Mouse (Mus musculus): ENCODE measurements at regions not wholly inside any gene's neighbourhood (a gene's known extent, or its start where the extent isn't known, plus 50 kb on each side); places are given as distances from the start of the nearest gene placed in this dataset.

DNA sequence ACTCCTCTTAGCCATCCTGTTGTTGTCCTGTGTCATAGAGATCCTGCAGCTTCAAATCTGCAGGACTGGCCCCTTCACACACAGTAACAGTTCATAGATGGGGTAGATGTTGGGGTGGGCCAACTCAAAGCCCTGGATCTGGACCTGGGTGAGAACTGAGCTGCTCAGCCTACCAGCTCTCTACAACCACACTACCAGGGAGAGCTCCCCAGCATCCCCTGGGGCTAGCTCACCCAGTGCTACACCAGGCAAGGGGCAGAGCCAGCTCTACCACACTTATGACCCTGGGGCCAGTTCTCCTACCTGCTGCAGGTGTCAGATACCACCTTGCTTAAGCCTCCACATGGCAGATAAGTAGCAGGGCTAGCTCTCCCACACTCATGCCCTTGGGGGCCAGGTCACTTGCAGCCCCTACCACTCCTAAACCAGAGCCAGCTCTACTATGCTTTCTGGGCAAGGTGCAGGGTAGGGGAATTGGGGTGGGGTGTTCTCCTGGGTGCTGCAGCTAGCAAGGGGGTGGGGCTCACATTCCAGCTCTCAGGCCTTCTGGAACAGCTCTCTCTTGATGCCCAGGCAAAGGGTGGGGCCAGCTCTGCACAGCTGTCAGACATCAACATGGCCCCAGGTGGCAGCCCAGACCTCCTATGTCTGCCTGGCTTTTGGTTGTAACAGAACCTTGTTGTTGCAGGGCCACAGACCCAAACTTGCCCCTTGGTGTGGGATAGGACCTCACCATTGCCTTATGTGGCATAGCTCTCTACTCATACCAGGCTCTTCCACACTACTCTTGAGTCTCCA is 62.4 kb upstream of the Tab2 start:
- peak; percentile 6 for DNase-seq

DNA sequence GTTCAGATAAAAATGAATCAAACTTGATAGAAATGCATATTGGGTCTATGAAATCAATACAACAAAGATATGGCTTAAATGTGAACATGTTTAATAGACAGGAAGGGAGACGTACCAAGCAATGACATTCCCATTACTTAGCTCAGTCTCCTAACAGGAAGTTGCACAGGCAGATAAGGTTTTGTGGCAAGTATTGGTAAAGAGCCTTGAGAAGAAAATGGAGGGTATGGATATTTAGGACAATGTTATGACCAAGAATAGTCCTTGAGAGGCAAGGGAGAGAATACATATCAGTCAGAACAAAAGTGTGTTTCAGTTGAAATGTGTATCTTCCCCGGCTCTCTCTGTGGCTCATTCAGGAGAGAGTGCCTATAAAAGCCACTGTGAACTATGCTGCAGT is 60.7 kb upstream of the Tab2 start:
- no peak for DNase-seq

DNA sequence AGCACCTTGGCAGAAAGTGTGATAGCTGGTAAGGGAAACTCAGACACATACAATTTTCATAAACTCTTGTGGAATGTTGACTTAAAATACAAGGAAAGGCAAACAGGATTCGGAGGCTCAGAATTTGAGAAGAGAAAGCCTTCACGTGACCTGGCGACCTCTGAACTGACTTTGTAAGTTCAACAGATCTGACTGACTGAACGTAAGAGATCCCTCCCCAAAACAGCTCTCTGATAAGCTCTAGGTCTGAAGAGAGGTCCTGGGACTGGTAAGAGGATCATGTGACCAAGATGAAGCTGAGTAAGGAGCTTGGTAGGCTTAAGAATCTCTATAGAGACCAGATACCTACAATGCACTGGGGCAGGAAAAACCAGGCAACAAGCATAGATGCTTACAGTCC is 55.7 kb upstream of the Tab2 start:
- no peak for DNase-seq

- DNase-seq: no peak
These were observed 55.1 kb upstream of the Tab2 start for GRCm38 (mm10) chr10:8011138-8011537.

GRCm38 (mm10) chr10:8009855-8010254 is 53.8 kb upstream of the Tab2 start:
- DNase-seq: no peak

DNA sequence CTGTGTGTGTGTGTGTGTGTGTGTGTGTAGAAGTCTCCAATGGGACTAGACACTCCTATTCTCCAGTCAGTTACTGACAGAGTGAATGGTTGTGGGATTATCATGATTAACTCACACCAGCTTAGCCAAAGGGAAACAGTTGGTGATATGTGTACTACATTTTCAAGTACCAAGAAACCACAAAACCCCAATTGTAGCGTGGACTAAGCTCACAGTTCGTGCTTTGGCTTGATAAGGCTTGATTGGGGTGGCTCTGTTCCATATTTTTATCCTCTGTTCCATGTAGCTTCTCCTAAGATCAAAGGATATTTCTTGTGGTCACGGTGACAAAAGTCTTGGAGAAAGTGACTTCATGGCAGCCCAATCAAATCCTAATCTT is 51.9 kb upstream of the Tab2 start:
- no peak for DNase-seq

DNA sequence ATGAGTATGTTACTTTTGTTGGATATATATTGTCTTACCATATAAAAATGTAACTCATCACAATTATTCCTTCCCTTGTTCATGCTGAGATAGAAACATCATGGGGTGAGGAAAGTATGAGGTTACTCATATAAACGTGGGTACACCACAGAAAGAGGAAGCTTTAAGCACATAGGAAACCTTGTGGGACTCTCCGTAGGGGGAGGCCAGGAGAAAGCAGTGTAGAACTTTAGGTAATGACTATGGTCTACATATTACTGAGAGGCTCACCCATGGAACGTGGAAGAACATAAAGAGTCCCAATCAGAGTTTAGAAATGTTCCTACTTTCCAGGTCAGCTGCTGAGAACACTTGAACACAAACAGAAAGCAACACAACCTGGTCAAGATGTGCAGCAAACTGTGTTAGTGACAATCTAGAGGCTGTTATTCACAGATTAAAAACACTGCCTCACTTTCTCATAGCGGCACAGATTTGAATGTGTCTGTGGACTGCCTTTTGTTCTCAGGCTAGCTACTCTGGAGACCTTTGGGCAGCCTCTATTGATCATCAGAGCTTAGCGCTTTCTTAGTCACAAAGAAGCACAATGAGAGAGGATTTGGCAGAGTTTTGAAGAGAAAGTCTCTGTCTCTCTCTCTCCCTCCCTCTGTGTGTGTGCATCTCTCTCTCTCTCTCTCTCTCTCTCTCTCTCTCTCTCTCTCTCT is 51.4 kb upstream of the Tab2 start:
- DNase-seq: no peak

Measured in kidney, postnatal 14 days (tissue).